Mouse (Mus musculus): Measurements from ENCODE around the gene Nell2. TPM values are rescaled to one million over a fixed set of nuclear protein-coding genes. Genes with fewer than 3 reads are reported as not detected.

The Nell2 gene
- polyA plus RNA-seq, 1 experiment from 2014 or later: 13.5 TPM

Other genes starting within 250 kb of the Nell2 start
- gene Dbx2, start 127.4 kb upstream of the Nell2 start, polyA plus RNA-seq (2015; fragmentation: Nextera tagmentation; extraction: Ambion mirVana): 0.21 and 1.2 TPM in 2 replicates

All from embryonic facial prominence, embryonic 13.5 days (tissue).